Mouse (Mus musculus) cerebellum, postnatal 10 days (tissue): Measurements from ENCODE around the gene Fam168a.
A peak's percentile ranks its signal among the peaks of the same experiment; 100 is the strongest.

Experiments
- DNase-seq, 2 experiments: peaks; one replicate each; pipeline ENCODE4 v3.0.0; 2021; ENCODE audit warnings: mixed read lengths in 2 of 2

The Fam168a gene

GRCm38 (mm10) chr7:100869877-100870629 is 163.6 kb downstream of the Fam168a start:
- DNase-seq: no peak

GRCm38 (mm10) chr7:100871355-100871754 is 164.9 kb downstream of the Fam168a start:
- no peak for DNase-seq

GRCm38 (mm10) chr7:100871892-100872291 is 165.5 kb downstream of the Fam168a start:
- no peak for DNase-seq

- DNase-seq: no peak
Observed at GRCm38 (mm10) chr7:100873197-100873596, 166.8 kb downstream of the Fam168a start.

- no peak for DNase-seq
Observed at GRCm38 (mm10) chr7:100875822-100876221, 169.4 kb downstream of the Fam168a start.

- DNase-seq: no peak
Observed at GRCm38 (mm10) chr7:100876293-100876692, 169.9 kb downstream of the Fam168a start.

- DNase-seq: no peak
Observed at GRCm38 (mm10) chr7:100876771-100877170, 170.3 kb downstream of the Fam168a start.

GRCm38 (mm10) chr7:100879595-100879994 is 173.2 kb downstream of the Fam168a start:
- DNase-seq: peak; percentile 75 to 81

- no peak for DNase-seq
Observed at GRCm38 (mm10) chr7:100881531-100881930, 175.1 kb downstream of the Fam168a start.

- no peak for DNase-seq
Observed at GRCm38 (mm10) chr7:100881950-100882349, 175.5 kb downstream of the Fam168a start.

GRCm38 (mm10) chr7:100884460-100884859 is 178.0 kb downstream of the Fam168a start:
- DNase-seq: no peak

- peak; percentile 72 to 80 for DNase-seq
Observed at GRCm38 (mm10) chr7:100886535-100886934, 180.1 kb downstream of the Fam168a start.
